8 mouse cellular contexts compared by ENCODE assay signal in genomic region chr15:99259730-99260252, GRCm38 (mm10). TPM values are rescaled to one million over a fixed set of nuclear protein-coding genes. Genes with fewer than 3 reads are reported as not detected.
DNase-seq lines count a peak whose midpoint lies in the region; ATAC-seq lines count a peak whose summit lies in the region.

No protein-coding gene starts in this region.

- H3K27me3 ChIP-seq in heart, embryonic 14.5 days (ENCODE audit: control insufficient read depth, insufficient read depth, low read length), result no peaks in the 10 kb centered on the region
- no peaks in the 10 kb centered on the region for H3K27me3 ChIP-seq in lung, embryonic 16.5 days (ENCODE audit: control insufficient read depth, insufficient read depth, low read depth, low read length)

- H3K4me2 ChIP-seq in heart, embryonic 14.5 days (ENCODE audit: low read length), result peak overlapping the region; percentile 49
- H3K4me2 ChIP-seq in lung, embryonic 16.5 days (ENCODE audit: low read depth, low read length), result peak overlapping the region; percentile 59

- DNase-seq in A20 (ENCODE audit: low read depth, low spot score), result peak; percentile 88
- peak; percentile 89 for DNase-seq in adipocyte (ENCODE audit: low spot score)
- DNase-seq in kidney, postnatal 10 days, result peak; percentile 89
- DNase-seq in thymus, postnatal 25 days, result peak; percentile 61

- peaks cover 13 to 16% of the 10 kb centered on the region in 2 experiments for H3K4me1 ChIP-seq in heart, embryonic 14.5 days (ENCODE audit: control insufficient read depth in 2 of 2, insufficient read depth in 2 of 2, low read length in 2 of 2)
- H3K4me1 ChIP-seq in lung, embryonic 16.5 days (replicated peaks; ENCODE audit: control insufficient read depth, insufficient read depth, low read length), result peaks cover 8% of the 10 kb centered on the region; the same call in 1 of the 2 replicates

- ATAC-seq in erythroid progenitor cell, adult 5-6 weeks (replicated peaks; ENCODE audit: low FRiP score, poor library complexity, severe bottlenecking), result 0 out of 2 replicates have a peak, but pooled peaks have one; percentile 36
- peak; percentile 65; the same call in 1 of the 2 replicates for ATAC-seq in heart, embryonic 14.5 days (ENCODE audit: insufficient number of reproducible peaks, insufficient read depth, low FRiP score, low read depth)
- peak; percentile 90 for ATAC-seq in lung, embryonic 16.5 days (ENCODE audit: low read depth)
- peak; percentile 72 for ATAC-seq in neutrophil, adult 5-6 weeks (ENCODE audit: extremely low read depth, insufficient number of reproducible peaks, low FRiP score, poor library complexity, severe bottlenecking)

- 3% methylated on average over 6 of the region's 10 CpGs for WGBS in heart, embryonic 14.5 days
- under 1% methylated on average over 9 of the region's 10 CpGs for WGBS in lung, embryonic 16.5 days

- no peaks in the 10 kb centered on the region for H3K9me3 ChIP-seq in heart, embryonic 14.5 days (ENCODE audit: control insufficient read depth, low read length)
- no peaks in the 10 kb centered on the region for H3K9me3 ChIP-seq in lung, embryonic 16.5 days (ENCODE audit: control insufficient read depth, low read length)

- H3K27ac ChIP-seq in heart, embryonic 14.5 days (replicated peaks in 1 of 2; ENCODE audit: control insufficient read depth in 1 of 2, insufficient read depth in 1 of 2, low read depth in 2 of 2, low read length in 2 of 2), result peak overlapping the region in 1 of 2 experiments; percentile 28; a peak in 1 of 4 replicates
- peak overlapping the region; percentile 88 for H3K27ac ChIP-seq in lung, embryonic 16.5 days (ENCODE audit: low read length)

- H3K36me3 ChIP-seq in heart, embryonic 14.5 days (ENCODE audit: control insufficient read depth, insufficient read depth, low read length), result no peaks in the 10 kb centered on the region
- no peaks in the 10 kb centered on the region for H3K36me3 ChIP-seq in lung, embryonic 16.5 days (ENCODE audit: control insufficient read depth, insufficient read depth, low read length)

- no peak overlapping the region for H3K9ac ChIP-seq in heart, embryonic 14.5 days (ENCODE audit: low read length)
- peak overlapping the region; percentile 40; the same call in 1 of the 2 replicates for H3K9ac ChIP-seq in lung, embryonic 16.5 days (ENCODE audit: low read length)

- peak overlapping the region; percentile 2 to 6; a peak in 2 of 4 replicates for H3K4me3 ChIP-seq in heart, embryonic 14.5 days (ENCODE audit: control insufficient read depth in 1 of 2, insufficient read depth in 1 of 2, low read depth in 1 of 2, low read length in 2 of 2)
- H3K4me3 ChIP-seq in lung, embryonic 16.5 days (ENCODE audit: low read length), result peak overlapping the region; percentile 30

RNA-seq across cellular contexts. Expression of gene Mcrs1, which starts 8.0 kb away (rescaled TPM):
- total RNA-seq in erythroid progenitor cell, adult 5-6 weeks (2015; ENCODE audit: low replicate concordance), result 18.4 and 26.4 TPM in 2 replicates
- total RNA-seq in erythroid progenitor cell, adult 5-6 weeks (2017; ENCODE audit: low replicate concordance), result 13.4 and 15.5 TPM in 2 replicates
- 167 and 173 TPM in 2 replicates for polyA plus RNA-seq in heart, embryonic 14.5 days (2014; fragmentation: Nextera tagmentation; extraction: Ambion mirVana)
- 131 and 135 TPM in 2 replicates for polyA plus RNA-seq in lung, embryonic 16.5 days (2015; fragmentation: Nextera tagmentation; extraction: Ambion mirVana)
- total RNA-seq in neutrophil, adult 5-6 weeks (2017), result 37.9 and 43.1 TPM in 2 replicates

RNA-seq across cellular contexts. Expression of gene Prpf40b, which starts 35.1 kb away (rescaled TPM):
- total RNA-seq in erythroid progenitor cell, adult 5-6 weeks (2015; ENCODE audit: low replicate concordance), result 4.0 TPM in 1 of 2 replicates, not detected in the other
- total RNA-seq in erythroid progenitor cell, adult 5-6 weeks (2017; ENCODE audit: low replicate concordance), result 1.0 TPM in 1 of 2 replicates, not detected in the other
- polyA plus RNA-seq in heart, embryonic 14.5 days (2014; fragmentation: Nextera tagmentation; extraction: Ambion mirVana), result 31.2 and 38.0 TPM in 2 replicates
- polyA plus RNA-seq in lung, embryonic 16.5 days (2015; fragmentation: Nextera tagmentation; extraction: Ambion mirVana), result 54.0 and 55.1 TPM in 2 replicates
- total RNA-seq in neutrophil, adult 5-6 weeks (2017), result 6.1 and 13.2 TPM in 2 replicates

RNA-seq across cellular contexts. Expression of gene Kcnh3, which starts 35.1 kb away (rescaled TPM):
- total RNA-seq in erythroid progenitor cell, adult 5-6 weeks (2015; ENCODE audit: low replicate concordance), result not detected in 2 replicates
- not detected in 2 replicates for total RNA-seq in erythroid progenitor cell, adult 5-6 weeks (2017; ENCODE audit: low replicate concordance)
- 0.12 TPM in 1 of 2 replicates, not detected in the other for polyA plus RNA-seq in heart, embryonic 14.5 days (2014; fragmentation: Nextera tagmentation; extraction: Ambion mirVana)
- polyA plus RNA-seq in lung, embryonic 16.5 days (2015; fragmentation: Nextera tagmentation; extraction: Ambion mirVana), result 0.69 and 0.82 TPM in 2 replicates
- total RNA-seq in neutrophil, adult 5-6 weeks (2017), result 0.12 TPM in 1 of 2 replicates, not detected in the other

RNA-seq across cellular contexts. Expression of gene Fam186b, which starts 35.9 kb away (rescaled TPM):
- not detected in 2 replicates for total RNA-seq in erythroid progenitor cell, adult 5-6 weeks (2015; ENCODE audit: low replicate concordance)
- not detected in 2 replicates for total RNA-seq in erythroid progenitor cell, adult 5-6 weeks (2017; ENCODE audit: low replicate concordance)
- 0.36 TPM in 1 of 2 replicates, not detected in the other for polyA plus RNA-seq in heart, embryonic 14.5 days (2014; fragmentation: Nextera tagmentation; extraction: Ambion mirVana)
- 0.15 and 0.23 TPM in 2 replicates for polyA plus RNA-seq in lung, embryonic 16.5 days (2015; fragmentation: Nextera tagmentation; extraction: Ambion mirVana)
- not detected in 2 replicates for total RNA-seq in neutrophil, adult 5-6 weeks (2017)

Comparison
In these comparisons a context has a peak if more than half of its experiments do, and no peak if none do; other contexts are left out.
1. ATAC-seq: peak in every context shown above with its lines; median percentile 90 in lung, embryonic 16.5 days; 72 in neutrophil, adult 5-6 weeks; 65 in heart, embryonic 14.5 days; 36 in erythroid progenitor cell, adult 5-6 weeks.